Mouse (Mus musculus) embryonic facial prominence, embryonic 14.5 days (tissue): ENCODE measurements around the gene Tubb1. TPM values are rescaled to one million over a fixed set of nuclear protein-coding genes. Genes with fewer than 3 reads are reported as not detected.
A peak's percentile ranks its signal among the peaks of the same experiment; 100 is the strongest.

Experiments
- ATAC-seq: fragments of 200-750 bp; cut with Nextera tagmentation; 2 replicates; pipeline ENCODE4 v1.8.0; 2017; ENCODE audit warnings: low read depth, moderate number of reproducible peaks, moderate TSS enrichment
- DNase-seq: peaks from one replicate; pipeline ENCODE4 v3.0.0-alpha.2; 2015; ENCODE audit warnings: low spot score
- H3K27ac ChIP-seq: fragments of 300-500 bp; sonication (generic); replicated peaks from 2 replicates; pipeline ENCODE4 v1.5.1; 2014; ENCODE audit warnings: low read depth, mild to moderate bottlenecking, low read length, moderate library complexity
- H3K27me3 ChIP-seq: fragments of 300-500 bp; sonication (generic); replicated peaks from 2 replicates; pipeline ENCODE4 v1.6.1; 2014; ENCODE audit warnings: low read length; ENCODE audit not compliant: control insufficient read depth, insufficient read depth
- H3K36me3 ChIP-seq: fragments of 300-500 bp; sonication (generic); 2 replicates; pipeline ENCODE4 v1.6.1; 2014; ENCODE audit warnings: low read length, mixed read lengths; ENCODE audit not compliant: control insufficient read depth, insufficient read depth
- H3K4me1 ChIP-seq: fragments of 300-500 bp; sonication (generic); 2 replicates; pipeline ENCODE4 v1.6.1; 2014; ENCODE audit warnings: antibody characterized with exemption, low read length; ENCODE audit not compliant: control insufficient read depth, insufficient read depth
- H3K4me2 ChIP-seq: fragments of 300-500 bp; sonication (generic); 2 replicates; pipeline ENCODE4 v1.6.1; 2014; ENCODE audit warnings: low read depth, mild to moderate bottlenecking, low read length, moderate library complexity, mixed read lengths
- H3K4me3 ChIP-seq: fragments of 300-500 bp; sonication (generic); 2 replicates; pipeline ENCODE4 v1.5.1; 2014; ENCODE audit warnings: low read depth, mild to moderate bottlenecking, low read length
- H3K9ac ChIP-seq: fragments of 300-500 bp; sonication (generic); 2 replicates; pipeline ENCODE4 v1.6.1; 2014; ENCODE audit warnings: low read depth, mild to moderate bottlenecking, low read length, moderate library complexity, mixed read lengths
- H3K9me3 ChIP-seq: fragments of 300-500 bp; sonication (generic); 2 replicates; pipeline ENCODE4 v1.6.1; 2016; ENCODE audit warnings: low read length; ENCODE audit not compliant: control insufficient read depth
- WGBS: fragments of 180-500 bp; shearing (Covaris S2); extraction: QIAGEN DNeasy Blood & Tissue Kit; methylation state at CpG from one replicate; pipeline ENCODE4 v1.1.7; 2014; 5-methylcytosine and 5-hydroxymethylcytosine counted together
- polyA plus RNA-seq: library from polyadenylated mRNA; unstranded; fragments of >200 nt; fragmentation: Nextera tagmentation; extraction: Ambion mirVana; gene quantifications from 2 replicates; pipeline ENCODE4 v1.2.1, GENCODE M21; 2014

Gene Tubb1
- polyA plus RNA-seq, 1 experiment from 2014 or later, result 1.6 TPM

GRCm38 (mm10) chr2:174470786-174471405, 20.4 kb downstream of the Tubb1 start:
- ATAC-seq (no peak), DNase-seq (no peak)
- Histone ChIP-seq H3K9ac (no peak overlapping the region), H3K4me3 (no peak overlapping the region), H3K36me3 (peaks cover 38% of the 10 kb centered on the region), H3K9me3 (no peaks in the 10 kb centered on the region), H3K27ac (no peak overlapping the region), H3K4me1 (peaks cover 10% of the 10 kb centered on the region), H3K4me2 (no peak overlapping the region), H3K27me3 (no peaks in the 10 kb centered on the region)
- WGBS, result 94% methylated on average over 7 of the region's 7 CpGs

- H3K9ac ChIP-seq, result peak overlapping the region; percentile 82
- peak; percentile 13; the same call in 1 of the 2 replicates for ATAC-seq
These were observed 21.9 kb downstream of the Tubb1 start for GRCm38 (mm10) chr2:174472407-174472806.

DNA sequence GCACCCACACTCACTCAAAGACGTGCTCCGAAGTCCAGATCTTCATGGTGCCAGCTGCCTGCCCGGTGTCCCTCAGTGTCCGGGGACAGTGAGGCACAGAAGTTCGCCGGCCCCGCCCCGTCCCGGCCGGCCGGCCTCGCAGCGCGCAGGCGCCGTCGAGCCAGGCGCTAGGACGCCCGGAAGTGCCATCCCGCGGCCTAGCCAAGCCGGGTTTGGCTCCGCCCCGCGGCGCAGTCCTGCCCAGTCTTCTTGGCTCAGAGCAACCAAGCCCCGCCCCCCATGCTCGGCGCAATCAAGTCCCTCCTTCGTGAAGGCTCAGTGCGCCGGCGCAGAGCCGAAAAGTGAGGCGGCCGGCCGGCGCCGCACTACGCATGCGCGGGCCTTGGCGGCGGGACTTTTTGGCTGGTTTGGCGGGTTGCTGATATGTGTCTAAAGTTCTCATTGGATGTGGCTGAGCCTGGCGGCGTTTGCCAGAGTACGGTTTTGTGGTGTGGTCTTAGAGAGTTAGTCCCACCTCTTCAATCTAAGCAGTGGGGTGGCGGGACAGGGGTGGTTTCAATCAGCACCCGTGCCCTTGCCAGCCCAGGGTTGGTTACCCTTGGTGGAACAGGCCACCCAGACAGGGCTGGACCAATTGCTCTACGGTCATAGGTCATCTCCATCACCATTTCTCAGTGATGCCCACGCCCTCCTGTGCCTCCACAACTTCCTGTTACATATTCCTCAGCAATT, 22.5 kb downstream of the Tubb1 start, which contains the start of gene Prelid3b:
Gene Prelid3b (minus strand): TSS at position 264 of the 732 bp plus-strand sequence.
- Histone ChIP-seq H3K4me1 (peaks cover 10% of the 10 kb centered on the region), H3K9me3 (no peaks in the 10 kb centered on the region), H3K9ac (peak within 1 kb of the TSS; percentile 82), H3K36me3 (peaks cover 18% of the 10 kb centered on the region), H3K4me3 (peak within 1 kb of the TSS; percentile 68), H3K27me3 (no peaks in the 10 kb centered on the region), H3K27ac (peak within 1 kb of the TSS; percentile 77), H3K4me2 (peak within 1 kb of the TSS; percentile 84)
- WGBS, result 1% methylated on average over 33 of the region's 53 CpGs
- peak; percentile 99 for DNase-seq
- ATAC-seq, result peak; percentile 99

More at GRCm38 (mm10) chr2:174472407-174472806, 21.9 kb downstream of the Tubb1 start:
- DNase-seq, result no peak
- Histone ChIP-seq H3K4me3 (peak overlapping the region; percentile 68), H3K36me3 (peaks cover 23% of the 10 kb centered on the region), H3K27ac (peak overlapping the region; percentile 75; the same call in 1 of the 2 replicates), H3K4me2 (peak overlapping the region; percentile 84), H3K4me1 (peaks cover 10% of the 10 kb centered on the region), H3K27me3 (no peaks in the 10 kb centered on the region), H3K9me3 (no peaks in the 10 kb centered on the region)
- WGBS, result 16% methylated on average over 13 of the region's 30 CpGs

DNA sequence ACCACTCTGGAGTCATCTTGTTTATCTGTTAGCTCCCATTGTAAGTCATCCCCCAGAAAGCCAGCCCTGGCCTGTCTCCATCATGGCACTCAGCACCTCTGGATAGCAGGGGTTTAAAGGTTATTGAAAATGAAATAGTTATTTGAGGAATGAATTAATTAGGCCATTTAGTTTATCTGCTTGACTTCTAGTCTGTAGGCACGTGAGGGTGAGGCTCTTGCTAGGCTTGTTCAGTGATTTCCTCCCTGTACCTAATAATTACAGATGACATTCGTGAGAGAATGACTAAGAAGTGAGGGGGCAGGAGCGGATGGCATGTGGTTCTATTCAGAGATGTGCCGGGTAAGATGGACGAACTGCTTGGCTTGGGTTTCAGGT, 23.0 kb downstream of the Tubb1 start:
- no peak for DNase-seq
- 63% methylated on average over 5 of the region's 5 CpGs for WGBS
- ATAC-seq, result no peak
- Histone ChIP-seq H3K4me3 (peak overlapping the region; percentile 68), H3K27ac (peak overlapping the region; percentile 77), H3K4me1 (peaks cover 10% of the 10 kb centered on the region), H3K9me3 (no peaks in the 10 kb centered on the region), H3K9ac (peak overlapping the region; percentile 64), H3K27me3 (no peaks in the 10 kb centered on the region), H3K4me2 (peak overlapping the region; percentile 84), H3K36me3 (peaks cover 13% of the 10 kb centered on the region)

DNA sequence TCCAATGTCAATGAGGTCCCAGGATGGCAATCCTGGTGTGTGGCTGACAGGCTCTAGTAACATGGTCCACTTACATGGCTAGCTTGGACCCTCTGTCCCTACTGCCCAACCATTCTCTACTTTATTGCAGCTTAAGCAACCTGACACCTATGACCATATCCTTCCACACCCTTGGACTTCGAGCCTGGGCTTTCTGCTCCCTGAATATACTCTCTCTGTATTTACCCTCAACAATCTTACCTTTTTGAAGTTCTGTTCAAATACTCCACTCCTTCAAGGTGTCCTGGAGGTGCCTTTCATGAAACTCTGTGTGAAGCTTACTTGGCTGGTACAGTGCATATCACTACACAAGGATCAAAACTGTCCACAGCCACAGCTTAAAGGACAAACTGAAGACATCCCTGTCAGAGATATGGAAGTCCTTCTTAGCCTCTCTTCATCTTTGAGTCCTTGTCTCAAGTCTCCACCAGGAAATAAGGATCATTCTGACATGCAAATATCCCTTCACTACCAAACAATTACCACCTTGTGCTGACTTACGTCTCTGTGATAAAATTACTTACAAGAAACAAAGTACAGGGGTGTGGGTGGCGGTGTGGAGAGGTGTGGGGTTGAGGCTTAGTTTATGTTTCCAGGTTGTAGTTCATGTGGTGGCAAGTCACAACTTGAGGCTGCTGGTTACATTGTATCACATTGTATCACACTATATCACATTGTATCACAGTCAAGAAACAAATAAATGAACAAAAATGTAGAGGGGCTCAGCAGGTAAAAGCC, 27.2 kb downstream of the Tubb1 start:
- DNase-seq, result no peak
- Histone ChIP-seq H3K27ac (no peak overlapping the region), H3K9ac (no peak overlapping the region), H3K4me3 (no peak overlapping the region), H3K36me3 (no peaks in the 10 kb centered on the region), H3K4me1 (peaks cover 6% of the 10 kb centered on the region; the same call in 1 of the 2 replicates), H3K27me3 (no peaks in the 10 kb centered on the region), H3K4me2 (no peak overlapping the region), H3K9me3 (no peaks in the 10 kb centered on the region)
- WGBS, result 71% methylated on average over 3 of the region's 3 CpGs
- no peak for ATAC-seq

DNA sequence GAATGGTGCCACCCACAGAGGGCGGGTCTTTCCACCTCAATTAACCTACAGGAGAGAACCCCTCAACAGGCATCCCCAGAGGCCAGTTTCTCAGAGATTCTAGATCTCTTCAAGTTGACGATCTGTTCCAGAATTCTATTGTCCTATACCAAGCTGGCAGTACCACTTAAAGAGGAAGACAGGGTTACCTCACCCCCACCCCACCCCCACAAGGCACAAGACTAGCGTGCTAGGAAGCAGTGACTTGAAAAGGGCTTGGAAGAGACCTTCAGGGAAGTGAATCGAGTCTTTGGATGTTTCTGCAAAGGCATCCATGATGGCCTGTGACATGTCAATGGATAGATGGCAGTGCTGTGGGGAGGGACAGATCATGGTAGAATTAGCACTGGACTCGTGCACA, 28.3 kb downstream of the Tubb1 start:
- 74% methylated on average over 5 of the region's 5 CpGs for WGBS
- Histone ChIP-seq H3K4me1 (peaks cover under 1% of the 10 kb centered on the region; the same call in 1 of the 2 replicates), H3K9ac (no peak overlapping the region), H3K4me2 (no peak overlapping the region), H3K27me3 (no peaks in the 10 kb centered on the region), H3K36me3 (no peaks in the 10 kb centered on the region), H3K27ac (no peak overlapping the region), H3K4me3 (no peak overlapping the region), H3K9me3 (no peaks in the 10 kb centered on the region)
- DNase-seq (no peak), ATAC-seq (no peak)

- Histone ChIP-seq H3K4me1 (no peaks in the 10 kb centered on the region), H3K9ac (no peak overlapping the region), H3K27ac (no peak overlapping the region), H3K36me3 (no peaks in the 10 kb centered on the region), H3K4me2 (no peak overlapping the region), H3K27me3 (no peaks in the 10 kb centered on the region), H3K9me3 (no peaks in the 10 kb centered on the region), H3K4me3 (no peak overlapping the region)
- DNase-seq (no peak), ATAC-seq (no peak)
- WGBS, result 82% methylated on average over 5 of the region's 5 CpGs
These were observed 36.5 kb downstream of the Tubb1 start for GRCm38 (mm10) chr2:174487005-174487404.

DNA sequence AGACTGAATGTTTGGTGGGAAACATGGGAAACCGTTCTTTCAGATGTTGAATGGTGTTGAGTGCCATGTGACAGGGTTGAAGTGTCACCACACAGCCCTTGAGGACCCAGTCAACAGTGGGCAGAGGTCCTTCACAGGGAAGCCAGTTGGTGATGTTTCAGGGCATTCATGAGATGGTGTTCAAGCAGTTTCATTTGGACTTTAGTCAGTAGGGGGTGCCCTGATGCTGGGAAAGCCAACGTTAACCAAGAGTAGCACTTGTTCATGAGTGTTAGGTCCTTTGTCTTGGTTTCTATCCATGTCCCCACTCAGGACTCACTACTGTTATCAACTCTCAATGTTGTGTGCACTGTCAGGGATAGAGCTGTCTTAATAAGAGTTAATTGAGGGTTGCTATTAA, 42.4 kb downstream of the Tubb1 start:
- Histone ChIP-seq H3K9me3 (0 out of 2 replicates have a peak, but pooled peaks cover 3% of the 10 kb centered on the region), H3K4me3 (no peak overlapping the region), H3K4me1 (no peaks in the 10 kb centered on the region), H3K27ac (no peak overlapping the region), H3K4me2 (no peak overlapping the region), H3K27me3 (no peaks in the 10 kb centered on the region), H3K36me3 (no peaks in the 10 kb centered on the region), H3K9ac (no peak overlapping the region)
- DNase-seq (no peak), ATAC-seq (no peak)
- 67% methylated on average over 2 of the region's 2 CpGs for WGBS
